Mouse (Mus musculus): ENCODE results near the gene Prkce.

Prkce gene

DNA sequence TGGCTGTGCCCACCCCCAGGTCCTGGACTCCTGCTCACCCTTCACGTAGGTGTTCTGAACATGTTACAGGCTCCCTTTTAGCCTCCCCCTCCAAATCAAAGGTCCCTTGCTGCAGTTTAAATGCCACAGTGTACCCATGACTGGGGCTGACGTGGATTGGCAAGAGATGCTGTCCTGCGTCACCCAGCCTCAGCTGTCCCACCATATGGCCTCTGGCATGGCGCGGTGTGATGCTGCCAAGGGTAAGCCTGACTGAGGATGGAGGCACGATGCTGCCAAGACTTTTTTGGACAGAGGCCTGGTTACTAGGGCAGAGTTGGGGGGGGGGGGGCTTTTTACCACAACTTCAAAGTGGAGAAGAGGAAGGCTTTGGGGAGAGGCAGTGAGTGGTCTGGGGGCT, 98.5 kb downstream of the Prkce start:
- no peak for DNase-seq

- DNase-seq = no peak
Measured at GRCm38 (mm10) chr17:86267126-86267760, 99.7 kb downstream of the Prkce start.

- DNase-seq = no peak
Measured at GRCm38 (mm10) chr17:86269639-86270038, 102.1 kb downstream of the Prkce start.

GRCm38 (mm10) chr17:86270523-86270922, 102.9 kb downstream of the Prkce start:
- DNase-seq = no peak

DNA sequence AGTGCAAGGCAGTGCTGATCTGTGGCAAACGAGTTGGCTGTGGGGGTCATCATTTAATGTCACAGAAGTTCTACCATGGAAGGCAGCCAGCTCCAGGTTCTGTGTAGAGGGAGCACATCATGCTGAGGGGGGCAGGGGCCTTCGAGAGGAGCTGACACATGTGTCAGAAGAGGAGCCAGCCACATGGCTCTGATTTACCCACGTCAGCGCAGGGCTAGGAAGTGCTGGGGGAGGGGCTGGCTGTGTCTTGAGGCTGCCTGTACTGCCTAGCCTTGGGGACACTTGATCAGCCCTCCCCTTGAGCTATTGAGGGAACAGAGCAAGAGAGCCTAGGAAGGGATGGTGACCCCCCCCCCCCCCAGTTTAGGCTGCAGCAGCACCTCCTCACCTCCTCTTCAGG, 103.7 kb downstream of the Prkce start:
- no peak for DNase-seq

DNA sequence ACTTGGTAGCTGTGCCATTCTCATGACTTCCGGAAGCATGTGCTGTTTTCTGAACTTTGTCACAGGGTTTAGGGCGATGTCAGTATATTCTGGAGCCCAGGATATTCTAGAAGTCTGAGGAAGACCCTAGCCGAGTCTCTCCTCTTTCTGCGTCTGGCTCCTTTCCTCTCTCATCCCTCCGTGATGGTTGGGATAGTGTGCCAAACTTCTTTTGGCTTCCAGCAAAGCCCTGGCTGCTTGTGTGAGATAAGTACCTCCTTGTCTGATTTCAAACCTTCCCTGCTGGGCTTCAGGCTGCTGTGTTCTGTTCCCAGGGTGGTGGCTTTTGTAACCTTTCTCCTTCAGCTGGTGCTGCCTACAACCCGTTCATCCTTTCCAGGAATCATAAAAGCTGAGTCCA, 105.4 kb downstream of the Prkce start:
- no peak for DNase-seq

GRCm38 (mm10) chr17:86273566-86274349, 106.2 kb downstream of the Prkce start:
- no peak for DNase-seq

GRCm38 (mm10) chr17:86274350-86274744, 106.8 kb downstream of the Prkce start:
- no peak for DNase-seq

DNA sequence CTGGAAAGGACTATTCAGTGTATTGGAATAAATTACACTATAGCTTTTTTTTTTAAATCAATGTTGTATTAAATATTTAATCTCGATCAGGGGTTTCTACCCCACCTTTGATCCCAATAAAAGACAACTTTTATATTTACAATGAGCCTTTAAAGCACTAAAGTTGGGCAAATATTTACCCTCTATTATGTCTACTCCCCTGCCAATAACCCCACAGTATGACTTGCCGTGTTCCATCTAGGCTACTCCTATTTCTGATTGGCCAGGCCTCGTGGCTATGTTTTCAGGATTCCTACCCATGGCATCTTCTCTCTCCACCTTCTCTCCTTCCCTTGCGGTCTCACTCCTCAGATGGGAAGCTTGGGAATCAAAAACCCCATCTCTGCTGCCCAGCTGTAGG, 108.8 kb downstream of the Prkce start:
- DNase-seq = no peak

- DNase-seq = no peak
Measured at GRCm38 (mm10) chr17:86277032-86277798, 109.6 kb downstream of the Prkce start.

GRCm38 (mm10) chr17:86277999-86278526, 110.5 kb downstream of the Prkce start:
- DNase-seq = no peak

DNA sequence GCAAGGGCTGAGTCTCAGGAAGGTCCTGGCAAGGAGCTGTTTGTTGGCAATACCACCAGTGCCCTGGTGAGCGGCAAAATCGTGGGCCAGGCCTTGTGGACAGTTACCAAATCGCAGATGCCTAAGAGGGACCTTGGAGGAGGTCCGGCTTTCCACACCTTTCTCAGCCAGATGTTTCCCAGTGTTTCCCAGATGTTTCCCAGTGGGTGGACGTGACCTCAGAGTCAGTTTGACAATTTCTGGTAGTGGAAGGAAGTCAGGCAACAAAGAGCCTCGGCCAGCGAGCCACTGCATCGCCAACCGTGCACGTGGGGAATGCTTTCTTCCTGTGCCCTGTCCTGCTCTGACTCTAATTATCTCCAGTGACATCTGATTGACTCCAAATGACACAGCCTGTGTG, 112.2 kb downstream of the Prkce start:
- no peak for DNase-seq

DNA sequence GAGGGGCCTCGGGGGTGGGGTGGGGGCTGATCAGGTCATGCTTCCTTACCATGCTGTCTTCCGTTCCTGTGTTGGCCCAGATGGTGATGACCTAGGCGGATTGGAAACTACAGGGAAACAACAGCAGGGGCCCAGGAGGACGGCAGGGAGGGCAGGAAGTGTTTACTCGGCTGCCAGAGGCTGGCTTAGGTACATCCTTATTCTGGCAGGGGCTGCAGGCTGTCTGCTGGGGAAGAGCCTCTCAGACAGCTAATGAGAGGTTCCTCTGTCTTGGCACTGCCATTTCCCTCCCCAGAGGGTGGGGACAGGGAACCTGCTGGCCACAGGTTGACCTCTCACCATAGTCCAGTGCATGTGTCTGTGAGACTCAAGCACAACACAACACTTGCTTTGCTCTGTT, 116.2 kb downstream of the Prkce start:
- DNase-seq = peak; percentile 33

DNA sequence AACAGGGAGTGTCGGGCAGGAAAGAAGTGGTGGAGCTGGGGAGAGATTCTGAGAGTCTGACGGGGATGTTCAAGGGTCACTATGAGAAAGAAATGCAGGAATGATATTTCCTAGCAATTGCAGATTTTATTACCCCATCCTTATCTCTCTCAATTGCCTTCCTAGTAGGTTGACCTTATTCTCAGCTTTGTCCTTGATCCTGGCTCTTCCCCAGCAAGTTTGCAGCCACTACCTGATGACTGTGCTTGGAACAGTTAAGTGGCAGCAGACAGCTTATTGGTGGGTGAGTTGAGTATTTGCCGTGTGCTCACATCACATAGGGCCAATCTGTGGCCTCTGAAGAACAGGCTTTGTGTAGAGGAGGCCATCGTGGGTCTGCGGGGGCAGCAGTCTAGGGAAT, 117.5 kb downstream of the Prkce start:
- DNase-seq = no peak

DNA sequence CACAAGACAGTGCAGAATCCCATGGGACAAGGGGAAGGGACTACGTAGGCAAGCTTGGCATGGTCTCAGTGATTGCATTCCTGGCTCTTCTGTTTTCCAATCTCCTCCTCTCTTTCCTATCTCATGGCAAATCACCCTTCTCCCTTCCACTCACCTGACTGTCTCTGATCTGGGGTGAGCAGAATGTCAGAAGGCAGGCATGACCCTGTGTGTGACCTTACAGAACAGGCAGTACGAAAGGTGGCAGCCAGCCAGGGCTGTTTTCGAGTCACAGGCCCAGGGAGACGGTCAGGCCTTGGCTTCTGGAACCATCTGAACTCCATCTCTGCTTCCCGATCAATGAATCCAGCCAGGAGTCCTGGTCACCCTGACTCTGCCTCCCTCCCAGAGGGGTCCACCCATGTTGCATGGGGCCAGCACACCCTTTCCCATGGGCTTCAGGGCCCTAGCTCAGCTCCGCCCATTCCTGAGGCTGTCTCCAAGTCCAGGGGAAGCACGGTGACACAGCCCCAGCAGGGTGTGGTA, 119.2 kb downstream of the Prkce start:
- peak; percentile 82 for DNase-seq

DNA sequence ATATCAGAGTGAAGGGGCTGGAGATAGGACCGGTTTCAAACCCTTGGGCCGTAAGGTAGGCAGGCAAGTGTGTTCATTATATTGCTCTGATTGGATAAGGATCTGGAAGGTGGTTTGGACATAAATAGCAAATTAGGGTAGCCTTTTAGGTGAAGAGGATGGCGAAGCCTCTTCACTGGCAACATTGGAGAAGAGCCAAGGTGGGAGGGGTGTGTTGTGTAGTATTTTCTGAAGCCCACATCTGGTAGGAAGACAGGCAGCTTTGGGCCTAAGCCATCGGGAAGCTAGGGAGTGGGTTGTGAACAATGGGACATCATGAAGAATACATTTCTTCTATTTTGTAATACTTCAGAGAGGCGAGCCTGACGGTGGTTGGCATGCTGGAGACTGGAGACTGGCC, 125.1 kb downstream of the Prkce start:
- no peak for DNase-seq

- DNase-seq = peak; percentile 86
Measured at GRCm38 (mm10) chr17:86293247-86293744, 125.7 kb downstream of the Prkce start.

- no peak for DNase-seq
Measured at GRCm38 (mm10) chr17:86299576-86299975, 132.0 kb downstream of the Prkce start.

DNA sequence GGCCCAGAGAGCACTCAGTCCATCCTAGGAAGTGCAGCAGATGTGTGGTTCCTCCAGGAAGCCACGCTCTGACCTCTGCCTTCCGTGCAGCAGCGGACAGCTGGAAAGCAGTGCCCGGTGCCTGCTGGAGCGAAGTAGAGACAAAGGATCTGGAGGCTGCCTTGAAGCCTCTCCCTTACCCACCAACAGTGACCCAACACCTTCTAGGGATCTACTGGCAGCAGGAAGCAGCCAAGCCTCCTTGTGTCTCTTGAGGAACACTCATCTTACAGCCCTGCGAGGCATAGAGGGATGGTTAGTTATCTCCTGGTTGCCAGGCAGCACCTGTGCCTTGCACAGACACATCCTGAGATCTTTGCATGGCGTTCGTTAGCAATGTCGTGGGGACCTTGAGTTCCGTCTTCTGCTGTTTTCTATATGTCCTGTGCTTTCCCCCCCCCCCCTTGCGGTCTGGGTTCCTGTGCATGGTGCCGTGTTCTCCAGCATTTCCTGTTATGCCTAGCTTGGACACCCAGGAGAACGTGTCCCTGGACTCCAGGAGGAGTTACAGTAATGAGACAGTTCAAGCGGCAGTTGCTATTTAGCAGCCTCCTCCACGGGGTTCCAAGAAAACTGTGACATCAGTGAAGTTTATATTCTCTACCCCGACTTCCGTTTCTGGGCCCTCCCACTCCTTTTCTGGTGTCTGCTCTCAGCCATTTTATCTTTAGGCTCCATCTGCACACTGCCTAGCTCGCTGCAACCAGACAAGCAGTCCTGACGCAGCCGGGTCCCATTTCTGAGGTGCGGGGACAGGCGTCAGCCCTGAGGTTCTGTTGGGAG, 133.4 kb downstream of the Prkce start:
- no peak for DNase-seq

- DNase-seq = no peak
Measured at GRCm38 (mm10) chr17:86302266-86302665, 134.7 kb downstream of the Prkce start.

DNA sequence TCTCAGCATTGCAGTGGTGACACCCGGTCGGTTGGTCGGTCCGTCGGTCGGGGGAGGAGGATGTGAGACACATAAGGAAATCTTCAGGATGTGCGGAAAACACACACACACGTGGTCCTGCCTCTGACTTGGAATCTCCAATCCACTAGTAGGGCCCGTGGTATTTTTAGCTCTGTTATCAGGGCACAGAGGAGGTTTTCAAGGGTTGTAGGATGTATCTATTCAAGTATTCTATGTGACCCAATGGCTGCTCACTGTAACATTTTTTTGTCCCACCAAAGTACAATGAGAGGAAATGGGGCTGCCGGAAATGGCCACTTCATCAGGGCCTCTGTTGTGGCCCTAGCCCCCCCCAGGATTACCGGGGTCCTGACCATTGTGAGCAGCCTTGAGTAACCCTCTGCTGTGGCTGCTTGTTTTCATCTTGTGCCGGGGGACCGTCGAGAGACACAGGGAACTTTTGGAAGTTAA, 135.3 kb downstream of the Prkce start:
- DNase-seq = peak; percentile 54

Data from kidney, adult 9 months (tissue).